Mouse (Mus musculus): Measurements from ENCODE around the gene Gm20883. TPM values are rescaled to one million over a fixed set of nuclear protein-coding genes. Genes with fewer than 3 reads are reported as not detected.
"Not testable (repeated sequence)": the region's sequence is repeated elsewhere in the genome, so short reads cannot be mapped to it uniquely, and the experiment has no call there.

Gene Gm20883
- not detected for total RNA-seq (2021)
- long read RNA-seq, experiment 1, result 0 reads
- long read RNA-seq, experiment 2, result 0 reads

- not testable (repeated sequence) for DNase-seq (ENCODE audit: low spot score)
Observed at GRCm38 (mm10) chrY:50607951-50608350, at the start of gene Gm20883. Gene Gm20883 (plus strand): TSS chrY:50608251.
